Mouse (Mus musculus): ENCODE measurements around the gene Sema5a. TPM values are rescaled to one million over a fixed set of nuclear protein-coding genes. Genes with fewer than 3 reads are reported as not detected.

Gene Sema5a
- polyA plus RNA-seq, 1 experiment from 2014 or later, result 7.0 TPM

- ATAC-seq (ENCODE audit: low FRiP score, low read depth), result no peak
- Histone ChIP-seq H3K27me3 (no peaks in the 10 kb centered on the region), H3K4me1 (no peaks in the 10 kb centered on the region), H3K4me2 (replicated peaks) (no peak overlapping the region), H3K4me3 (no peak overlapping the region), H3K9ac (replicated peaks) (no peak overlapping the region), H3K36me3 (no peaks in the 10 kb centered on the region), H3K27ac (replicated peaks) (no peak overlapping the region), H3K9me3 (no peaks in the 10 kb centered on the region)
- 90% methylated on average over 4 of the region's 4 CpGs for WGBS
Measured at GRCm38 (mm10) chr15:32382930-32383481, 138.4 kb downstream of the Sema5a start.

GRCm38 (mm10) chr15:32396241-32396890 lies 151.8 kb downstream of the Sema5a start:
- H3K4me2 ChIP-seq (replicated peaks), result no peak overlapping the region
- no peak overlapping the region for H3K27ac ChIP-seq (replicated peaks)
- no peak overlapping the region for H3K4me3 ChIP-seq
- H3K9ac ChIP-seq (replicated peaks), result no peak overlapping the region
- H3K36me3 ChIP-seq, result no peaks in the 10 kb centered on the region
- H3K4me1 ChIP-seq, result no peaks in the 10 kb centered on the region
- WGBS, result 93% methylated on average over 3 of the region's 3 CpGs
- no peak for ATAC-seq (ENCODE audit: low FRiP score, low read depth)
- H3K9me3 ChIP-seq, result no peaks in the 10 kb centered on the region
- H3K27me3 ChIP-seq, result no peaks in the 10 kb centered on the region

- H3K9me3 ChIP-seq, result no peaks in the 10 kb centered on the region
- 93% methylated on average over 3 of the region's 3 CpGs for WGBS
- no peaks in the 10 kb centered on the region for H3K27me3 ChIP-seq
- no peaks in the 10 kb centered on the region for H3K36me3 ChIP-seq
- H3K4me2 ChIP-seq (replicated peaks), result no peak overlapping the region
- no peak overlapping the region for H3K27ac ChIP-seq (replicated peaks)
- no peak overlapping the region for H3K9ac ChIP-seq (replicated peaks)
- H3K4me3 ChIP-seq, result no peak overlapping the region
- no peak for ATAC-seq (ENCODE audit: low FRiP score, low read depth)
- H3K4me1 ChIP-seq, result no peaks in the 10 kb centered on the region
Measured at GRCm38 (mm10) chr15:32397064-32397463, 152.5 kb downstream of the Sema5a start.

- H3K4me1 ChIP-seq, result no peaks in the 10 kb centered on the region
- H3K4me2 ChIP-seq (replicated peaks), result no peak overlapping the region
- no peaks in the 10 kb centered on the region for H3K9me3 ChIP-seq
- H3K27me3 ChIP-seq, result no peaks in the 10 kb centered on the region
- no peak overlapping the region for H3K9ac ChIP-seq (replicated peaks)
- H3K36me3 ChIP-seq, result no peaks in the 10 kb centered on the region
- no peak overlapping the region for H3K27ac ChIP-seq (replicated peaks)
- 92% methylated on average over 1 of the region's 1 CpGs for WGBS
- H3K4me3 ChIP-seq, result no peak overlapping the region
- ATAC-seq (ENCODE audit: low FRiP score, low read depth), result no peak
Measured at GRCm38 (mm10) chr15:32398721-32399120, 154.1 kb downstream of the Sema5a start.

GRCm38 (mm10) chr15:32401909-32402527 lies 157.4 kb downstream of the Sema5a start:
- no peak overlapping the region for H3K27ac ChIP-seq (replicated peaks)
- no peak overlapping the region for H3K4me3 ChIP-seq
- no peaks in the 10 kb centered on the region for H3K4me1 ChIP-seq
- 71% methylated on average over 5 of the region's 5 CpGs for WGBS
- no peak for ATAC-seq (ENCODE audit: low FRiP score, low read depth)
- no peak overlapping the region for H3K9ac ChIP-seq (replicated peaks)
- no peaks in the 10 kb centered on the region for H3K36me3 ChIP-seq
- no peaks in the 10 kb centered on the region for H3K27me3 ChIP-seq
- H3K4me2 ChIP-seq (replicated peaks), result no peak overlapping the region
- no peaks in the 10 kb centered on the region for H3K9me3 ChIP-seq

- Histone ChIP-seq H3K36me3 (no peaks in the 10 kb centered on the region), H3K9ac (replicated peaks) (no peak overlapping the region), H3K27ac (replicated peaks) (no peak overlapping the region), H3K4me2 (replicated peaks) (no peak overlapping the region), H3K4me1 (no peaks in the 10 kb centered on the region), H3K4me3 (no peak overlapping the region), H3K9me3 (no peaks in the 10 kb centered on the region), H3K27me3 (no peaks in the 10 kb centered on the region)
- 83% methylated on average over 8 of the region's 8 CpGs for WGBS
- no peak for ATAC-seq (ENCODE audit: low FRiP score, low read depth)
Measured at GRCm38 (mm10) chr15:32403321-32403720, 158.7 kb downstream of the Sema5a start.

- H3K9ac ChIP-seq (replicated peaks), result no peak overlapping the region
- no peak overlapping the region for H3K27ac ChIP-seq (replicated peaks)
- H3K4me2 ChIP-seq (replicated peaks), result no peak overlapping the region
- no peaks in the 10 kb centered on the region for H3K27me3 ChIP-seq
- WGBS, result 87% methylated on average over 2 of the region's 2 CpGs
- H3K4me3 ChIP-seq, result no peak overlapping the region
- H3K36me3 ChIP-seq, result no peaks in the 10 kb centered on the region
- H3K4me1 ChIP-seq, result no peaks in the 10 kb centered on the region
- H3K9me3 ChIP-seq, result no peaks in the 10 kb centered on the region
- no peak for ATAC-seq (ENCODE audit: low FRiP score, low read depth)
Measured at GRCm38 (mm10) chr15:32406436-32406835, 161.8 kb downstream of the Sema5a start.

- H3K27me3 ChIP-seq, result no peaks in the 10 kb centered on the region
- no peak overlapping the region for H3K4me2 ChIP-seq (replicated peaks)
- H3K9me3 ChIP-seq, result no peaks in the 10 kb centered on the region
- H3K4me3 ChIP-seq, result no peak overlapping the region
- WGBS, result 94% methylated on average over 3 of the region's 3 CpGs
- H3K9ac ChIP-seq (replicated peaks), result no peak overlapping the region
- H3K36me3 ChIP-seq, result no peaks in the 10 kb centered on the region
- no peak for ATAC-seq (ENCODE audit: low FRiP score, low read depth)
- H3K27ac ChIP-seq (replicated peaks), result no peak overlapping the region
- no peaks in the 10 kb centered on the region for H3K4me1 ChIP-seq
Measured at GRCm38 (mm10) chr15:32407766-32408165, 163.2 kb downstream of the Sema5a start.

GRCm38 (mm10) chr15:32416291-32416690 lies 171.7 kb downstream of the Sema5a start:
- Histone ChIP-seq H3K36me3 (no peaks in the 10 kb centered on the region), H3K9ac (replicated peaks) (no peak overlapping the region), H3K4me3 (no peak overlapping the region), H3K9me3 (no peaks in the 10 kb centered on the region), H3K27ac (replicated peaks) (no peak overlapping the region), H3K27me3 (no peaks in the 10 kb centered on the region), H3K4me2 (replicated peaks) (no peak overlapping the region), H3K4me1 (no peaks in the 10 kb centered on the region)
- 91% methylated on average over 2 of the region's 2 CpGs for WGBS
- ATAC-seq (ENCODE audit: low FRiP score, low read depth), result no peak

GRCm38 (mm10) chr15:32422631-32423030 lies 178.0 kb downstream of the Sema5a start:
- H3K9ac ChIP-seq (replicated peaks), result no peak overlapping the region
- H3K36me3 ChIP-seq, result no peaks in the 10 kb centered on the region
- 87% methylated on average over 6 of the region's 6 CpGs for whole genome bisulfite sequencing
- no peaks in the 10 kb centered on the region for H3K9me3 ChIP-seq
- no peaks in the 10 kb centered on the region for H3K27me3 ChIP-seq
- no peak for ATAC-seq (ENCODE audit: low FRiP score, low read depth)
- H3K4me1 ChIP-seq, result peaks cover 3% of the 10 kb centered on the region; the same call in 1 of the 2 replicates
- no peak overlapping the region for H3K4me3 ChIP-seq
- H3K27ac ChIP-seq (replicated peaks), result no peak overlapping the region
- H3K4me2 ChIP-seq (replicated peaks), result no peak overlapping the region

- no peak overlapping the region for H3K27ac ChIP-seq (replicated peaks)
Measured at GRCm38 (mm10) chr15:32423061-32423460, 178.5 kb downstream of the Sema5a start.

GRCm38 (mm10) chr15:32427188-32427924 lies 182.7 kb downstream of the Sema5a start:
- H3K4me2 ChIP-seq (replicated peaks), result no peak overlapping the region
- no peaks in the 10 kb centered on the region for H3K36me3 ChIP-seq
- H3K9me3 ChIP-seq, result no peaks in the 10 kb centered on the region
- WGBS, result 78% methylated on average over 7 of the region's 7 CpGs
- H3K4me3 ChIP-seq, result no peak overlapping the region
- H3K27me3 ChIP-seq, result no peaks in the 10 kb centered on the region
- no peak overlapping the region for H3K9ac ChIP-seq (replicated peaks)
- peak; percentile 70 for ATAC-seq (ENCODE audit: low FRiP score, low read depth)
- no peak overlapping the region for H3K27ac ChIP-seq (replicated peaks)
- peaks cover 4% of the 10 kb centered on the region; the same call in 1 of the 2 replicates for H3K4me1 ChIP-seq

More at GRCm38 (mm10) chr15:32423061-32423460, 178.5 kb downstream of the Sema5a start:
- no peaks in the 10 kb centered on the region for H3K9me3 ChIP-seq
- H3K36me3 ChIP-seq, result no peaks in the 10 kb centered on the region
- WGBS, result 83% methylated on average over 6 of the region's 6 CpGs
- H3K4me2 ChIP-seq (replicated peaks), result no peak overlapping the region
- no peak overlapping the region for H3K4me3 ChIP-seq
- no peak for ATAC-seq (ENCODE audit: low FRiP score, low read depth)
- H3K9ac ChIP-seq (replicated peaks), result no peak overlapping the region
- no peaks in the 10 kb centered on the region for H3K27me3 ChIP-seq
- H3K4me1 ChIP-seq, result peaks cover 4% of the 10 kb centered on the region; the same call in 1 of the 2 replicates

Data from midbrain, embryonic 12.5 days (tissue).